Mouse (Mus musculus) MEL (cell line): Measurements from ENCODE around the gene Slc10a6. TPM values are rescaled to one million over a fixed set of nuclear protein-coding genes. Genes with fewer than 3 reads are reported as not detected.
A peak's percentile ranks its signal among the peaks of the same experiment; 100 is the strongest.

ENCODE experiments used
- DNase-seq: peaks from one replicate; pipeline ENCODE4 v3.0.0; 2011; ENCODE audit warnings: low read depth, low spot score
- H3K27ac ChIP-seq: 2 replicates; pipeline ENCODE4 v1.5.1; 2012; ENCODE audit warnings: low read depth, mild to moderate bottlenecking, control low read depth, low read length, moderate library complexity; ENCODE audit not compliant: control insufficient read depth
- H3K27me3 ChIP-seq, 2 experiments: fragments of 150-350 bp in 1 of 2; sonication (generic) in 1 of 2; 2 replicates each; pipeline ENCODE4 v1.6.1; 2012; ENCODE audit warnings: low read length in 2 of 2, mild to moderate bottlenecking in 2 of 2, improper control_type of control experiment in 1 of 2, moderate library complexity in 1 of 2; ENCODE audit not compliant: insufficient read depth in 2 of 2, control insufficient read depth in 1 of 2
- H3K36me3 ChIP-seq, 2 experiments: 2 replicates each; pipeline ENCODE4 v1.6.1; 2012 to 2014; ENCODE audit warnings: low read length in 2 of 2, improper control_type of control experiment in 1 of 2, inconsistent platforms in 1 of 2, mild to moderate bottlenecking in 1 of 2; ENCODE audit not compliant: insufficient read depth in 2 of 2, control insufficient read depth in 1 of 2
- H3K4me1 ChIP-seq, 2 experiments: fragments of 150-350 bp in 1 of 2; sonication (generic) in 1 of 2; 2 replicates each; pipeline ENCODE4 v1.6.1; 2012; ENCODE audit warnings: low read length in 2 of 2, improper control_type of control experiment in 1 of 2, mild to moderate bottlenecking in 1 of 2; ENCODE audit not compliant: insufficient read depth in 2 of 2, control insufficient read depth in 1 of 2
- H3K4me3 ChIP-seq, 2 experiments: fragments of 150-350 bp in 1 of 2; sonication (generic) in 1 of 2; 2 replicates each; pipeline ENCODE4 v1.5.1; 2012; ENCODE audit warnings: low read depth in 2 of 2, low read length in 2 of 2, mild to moderate bottlenecking in 2 of 2, moderate library complexity in 2 of 2, control low read depth in 1 of 2, improper control_type of control experiment in 1 of 2; ENCODE audit not compliant: control insufficient read depth in 1 of 2, insufficient read depth in 1 of 2
- H3K79me2 ChIP-seq: 2 replicates; pipeline ENCODE4 v1.6.1; 2012; ENCODE audit warnings: mild to moderate bottlenecking, low read length, moderate library complexity; ENCODE audit not compliant: control insufficient read depth, poor library complexity, insufficient read depth
- H3K9ac ChIP-seq: 2 replicates; pipeline ENCODE4 v1.6.1; 2012; ENCODE audit warnings: low read depth, mild to moderate bottlenecking, control low read depth, low read length, moderate library complexity; ENCODE audit not compliant: control insufficient read depth, poor library complexity, severe bottlenecking
- H3K9me3 ChIP-seq: fragments of 150-350 bp; sonication (generic); replicated peaks from 2 replicates; pipeline ENCODE4 v1.6.1; 2012; ENCODE audit warnings: mild to moderate bottlenecking, low read length, improper control_type of control experiment, moderate library complexity; ENCODE audit not compliant: insufficient read depth
- BHLHE40 ChIP-seq: IDR thresholded peaks from 2 replicates; pipeline ENCODE4 v1.6.1; 2012; ENCODE audit warnings: low read depth, mild to moderate bottlenecking, inconsistent platforms, low read length, improper control_type of control experiment, borderline replicate concordance
- CHD1 ChIP-seq: IDR thresholded peaks from 2 replicates; pipeline ENCODE4 v1.6.1; 2012; ENCODE audit warnings: low read depth, mild to moderate bottlenecking, inconsistent platforms, low read length, improper control_type of control experiment
- CHD2 ChIP-seq: IDR thresholded peaks from 2 replicates; pipeline ENCODE4 v1.6.1; 2011; ENCODE audit warnings: low read length, improper control_type of control experiment
- CTCF ChIP-seq, 3 experiments: IDR thresholded peaks in 2 of 3; conservative IDR thresholded peaks in 1 of 3; 2 replicates each; pipeline ENCODE4 v1.5.1; 2011 to 2012; ENCODE audit warnings: low read length in 3 of 3, low read depth in 2 of 3, mild to moderate bottlenecking in 2 of 3, improper control_type of control experiment in 1 of 3, inconsistent platforms in 1 of 3, mixed read lengths in 1 of 3, moderate library complexity in 1 of 3; ENCODE audit not compliant: control insufficient read depth in 1 of 3, insufficient read depth in 1 of 3, poor library complexity in 1 of 3, severe bottlenecking in 1 of 3
- ELF1 ChIP-seq: IDR thresholded peaks from 2 replicates; pipeline ENCODE4 v1.6.1; 2014; ENCODE audit warnings: low read depth, mild to moderate bottlenecking, inconsistent platforms, low read length, improper control_type of control experiment, moderate library complexity
- EP300 ChIP-seq, 2 experiments: IDR thresholded peaks; 2 replicates each; pipeline ENCODE4 v1.6.1; 2011; ENCODE audit warnings: improper control_type of control experiment in 2 of 2, low read length in 2 of 2, low read depth in 1 of 2, mild to moderate bottlenecking in 1 of 2
- GATA1 ChIP-seq: IDR thresholded peaks from 2 replicates; pipeline ENCODE4 v1.6.1; 2011; ENCODE audit warnings: low read depth, low read length, improper control_type of control experiment
- JUND ChIP-seq: IDR thresholded peaks from 2 replicates; pipeline ENCODE4 v1.6.1; 2011; ENCODE audit warnings: low read depth, mild to moderate bottlenecking, improper control_type of control experiment, low read length
- MAZ ChIP-seq: IDR thresholded peaks from 2 replicates; pipeline ENCODE4 v1.6.1; 2012; ENCODE audit warnings: low read depth, mild to moderate bottlenecking, inconsistent platforms, low read length, improper control_type of control experiment
- MEF2A ChIP-seq: IDR thresholded peaks from 2 replicates; pipeline ENCODE4 v1.6.1; 2014; ENCODE audit warnings: low read depth, mild to moderate bottlenecking, inconsistent platforms, low read length, improper control_type of control experiment; ENCODE audit not compliant: poor library complexity, insufficient replicate concordance, severe bottlenecking; ENCODE audit errors: extremely low read depth
- MYC ChIP-seq: IDR thresholded peaks from 2 replicates; pipeline ENCODE4 v1.6.1; 2011; ENCODE audit warnings: low read depth, mild to moderate bottlenecking, low read length, improper control_type of control experiment, moderate library complexity
- NELFE ChIP-seq: IDR thresholded peaks from 2 replicates; pipeline ENCODE4 v1.6.1; 2011; ENCODE audit warnings: low read depth, low read length, improper control_type of control experiment
- POLR2A ChIP-seq, 2 experiments: IDR thresholded peaks; 2 replicates each; pipeline ENCODE4 v1.6.1; 2011 to 2012; ENCODE audit warnings: low read length in 2 of 2, mild to moderate bottlenecking in 2 of 2, control low read depth in 1 of 2, improper control_type of control experiment in 1 of 2, low read depth in 1 of 2, moderate library complexity in 1 of 2; ENCODE audit not compliant: control insufficient read depth in 1 of 2, insufficient read depth in 1 of 2, poor library complexity in 1 of 2
- POLR2AphosphoS2 ChIP-seq: IDR thresholded peaks from 2 replicates; pipeline ENCODE4 v1.6.1; 2011; ENCODE audit warnings: low read length, improper control_type of control experiment
- RAD21 ChIP-seq: IDR thresholded peaks from 2 replicates; pipeline ENCODE4 v1.6.1; 2011; ENCODE audit warnings: mild to moderate bottlenecking, low read depth, low read length, improper control_type of control experiment
- RCOR1 ChIP-seq: IDR thresholded peaks from 2 replicates; pipeline ENCODE4 v1.6.1; 2012; ENCODE audit warnings: low read depth, mild to moderate bottlenecking, inconsistent platforms, low read length, improper control_type of control experiment
- SIN3A ChIP-seq: IDR thresholded peaks from 2 replicates; pipeline ENCODE4 v1.6.1; 2012; ENCODE audit warnings: low read length, improper control_type of control experiment, inconsistent platforms
- SMC3 ChIP-seq: IDR thresholded peaks from 2 replicates; pipeline ENCODE4 v1.6.1; 2011; ENCODE audit warnings: low read depth, low read length, improper control_type of control experiment
- TAL1 ChIP-seq: IDR thresholded peaks from 2 replicates; pipeline ENCODE4 v1.6.1; 2012; ENCODE audit warnings: mild to moderate bottlenecking, inconsistent platforms, low read length, moderate library complexity, mixed read lengths
- TCF12 ChIP-seq: IDR thresholded peaks from 2 replicates; pipeline ENCODE4 v1.6.1; 2014; ENCODE audit warnings: low read depth, mild to moderate bottlenecking, inconsistent platforms, low read length, improper control_type of control experiment, moderate library complexity
- UBTF ChIP-seq: IDR thresholded peaks from 2 replicates; pipeline ENCODE4 v1.6.1; 2012; ENCODE audit warnings: low read depth, mild to moderate bottlenecking, inconsistent platforms, low read length, improper control_type of control experiment, moderate library complexity, borderline replicate concordance; ENCODE audit not compliant: insufficient read depth
- USF2 ChIP-seq, 2 experiments: IDR thresholded peaks; 2 replicates each; pipeline ENCODE4 v1.6.1; 2011 to 2012; ENCODE audit warnings: improper control_type of control experiment in 2 of 2, low read length in 2 of 2, borderline replicate concordance in 1 of 2, inconsistent platforms in 1 of 2, low read depth in 1 of 2, mild to moderate bottlenecking in 1 of 2; ENCODE audit not compliant: insufficient read depth in 1 of 2
- ZC3H11A ChIP-seq: IDR thresholded peaks from 2 replicates; pipeline ENCODE4 v1.6.1; 2012; ENCODE audit warnings: low read depth, mild to moderate bottlenecking, inconsistent platforms, low read length, improper control_type of control experiment
- ZKSCAN1 ChIP-seq: IDR thresholded peaks from 2 replicates; pipeline ENCODE4 v1.6.1; 2012; ENCODE audit warnings: low read depth, mild to moderate bottlenecking, inconsistent platforms, low read length, improper control_type of control experiment, moderate library complexity
- ZMIZ1 ChIP-seq: IDR thresholded peaks from 2 replicates; pipeline ENCODE4 v1.6.1; 2012; ENCODE audit warnings: low read depth, mild to moderate bottlenecking, inconsistent platforms, low read length, improper control_type of control experiment, moderate library complexity
- polyA plus RNA-seq, 2 experiments: library from polyadenylated mRNA; stranded (reverse) in 1 of 2; unstranded in 1 of 2; fragments of >175 nt in 1 of 2; fragments of >200 nt in 1 of 2; gene quantifications; 2 replicates each; pipeline versions ENCODE4 v1.2.1 to v1.2.4; 2012; ENCODE audit warnings: low replicate concordance in 2 of 2, low read depth in 1 of 2; ENCODE audit not compliant: insufficient read length in 2 of 2, insufficient read depth in 1 of 2, missing spikeins in 1 of 2
- total RNA-seq: library from RNA; depleted of rRNA; stranded (reverse); fragments of 300-350 nt; gene quantifications from 2 replicates; pipeline ENCODE4 v1.2.3, GENCODE M21; 2012

The Slc10a6 gene
- total and polyA plus RNA-seq, 3 experiments: not detected

GRCm38 (mm10) chr5:103654225-103654624 lies 25.0 kb upstream of the Slc10a6 start:
- peak; percentile 87 for DNase-seq
- H3K4me1 ChIP-seq: no peaks in the 10 kb centered on the region
- H3K9ac ChIP-seq: no peak overlapping the region
- H3K36me3 ChIP-seq: no peaks in the 10 kb centered on the region
- TF ChIP-seq ELF1 (no peak), POLR2A (IDR thresholded peaks at IDR 0.05; ENCODE audit: control insufficient read depth in 1 of 2, insufficient read depth in 1 of 2, low read depth in 1 of 2, low read length in 2 of 2, poor library complexity in 1 of 2) (no peak), MAZ (no peak), ZC3H11A (peak; percentile 66), NELFE (no peak), ZMIZ1 (no peak), CHD2 (no peak), SMC3 (peak; percentile 97), MYC (0 out of 2 replicates have a peak, but pooled peaks have one; percentile 58), RAD21 (peak; percentile 66), GATA1 (no peak), CHD1 (no peak), SIN3A (peak; percentile 39; the same call in 1 of the 2 replicates), TAL1 (no peak), TCF12 (no peak), POLR2AphosphoS2 (no peak), CTCF (IDR thresholded peaks at IDR 0.05 in 2 of 3, conservative IDR thresholded peaks at IDR 0.05 in 1 of 3; ENCODE audit: control insufficient read depth in 1 of 3, insufficient read depth in 1 of 3, low read depth in 2 of 3, low read length in 3 of 3, poor library complexity in 1 of 3, severe bottlenecking in 1 of 3) (peak in 2 of 3 experiments; percentile 58 to 81), EP300 (IDR thresholded peaks at IDR 0.05; ENCODE audit: low read depth in 1 of 2, low read length in 2 of 2) (no peak), JUND (0 out of 2 replicates have a peak, but pooled peaks have one; percentile 23)
- no peaks in the 10 kb centered on the region for H3K79me2 ChIP-seq
- H3K4me3 ChIP-seq: no peak overlapping the region
- no peaks in the 10 kb centered on the region for H3K27me3 ChIP-seq
- no peak overlapping the region for H3K27ac ChIP-seq
- H3K9me3 ChIP-seq: no peaks in the 10 kb centered on the region

GRCm38 (mm10) chr5:103647320-103647719 lies 18.1 kb upstream of the Slc10a6 start:
- Histone ChIP-seq H3K9me3 (no peaks in the 10 kb centered on the region), H3K4me1 (no peaks in the 10 kb centered on the region), H3K9ac (no peak overlapping the region), H3K4me3 (no peak overlapping the region), H3K27me3 (no peaks in the 10 kb centered on the region; a peak in 2 of 4 replicates), H3K27ac (no peak overlapping the region), H3K79me2 (no peaks in the 10 kb centered on the region), H3K36me3 (no peaks in the 10 kb centered on the region)
- TF ChIP-seq ZC3H11A: no peak
- TF ChIP-seq ZKSCAN1: no peak
- no peak for TF ChIP-seq POLR2A (IDR thresholded peaks at IDR 0.05; ENCODE audit: control insufficient read depth in 1 of 2, insufficient read depth in 1 of 2, low read depth in 1 of 2, low read length in 2 of 2, poor library complexity in 1 of 2)
- no peak for TF ChIP-seq EP300 (IDR thresholded peaks at IDR 0.05; ENCODE audit: low read depth in 1 of 2, low read length in 2 of 2)
- no peak for TF ChIP-seq RCOR1
- no peak for TF ChIP-seq USF2 (IDR thresholded peaks at IDR 0.05; ENCODE audit: borderline replicate concordance in 1 of 2, insufficient read depth in 1 of 2, low read depth in 1 of 2, low read length in 2 of 2)
- TF ChIP-seq UBTF: no peak
- no peak for TF ChIP-seq MAZ
- no peak for TF ChIP-seq CHD2
- no peak for TF ChIP-seq JUND
- TF ChIP-seq MEF2A: no peak
- no peak for TF ChIP-seq SMC3
- no peak for TF ChIP-seq BHLHE40
- no peak for DNase-seq
